Mouse (Mus musculus) E14TG2a.4 (cell line): ENCODE measurements at regions not wholly inside any gene's neighbourhood (a gene's known extent, or its start where the extent isn't known, plus 50 kb on each side); places are given as distances from the start of the nearest gene placed in this dataset.

Source experiments
- CTCF ChIP-seq: conservative IDR thresholded peaks from 2 replicates; pipeline ENCODE4 v1.5.1; 2014; ENCODE audit warnings: low read length
- NANOG ChIP-seq: IDR thresholded peaks from 2 replicates; pipeline ENCODE4 v1.6.1; 2014; ENCODE audit warnings: borderline replicate concordance, low read length, mixed read lengths
- POU5F1 ChIP-seq: IDR thresholded peaks from 2 replicates; pipeline ENCODE4 v1.6.1; 2014; ENCODE audit warnings: low read length, borderline replicate concordance

GRCm38 (mm10) chr9:89850491-89851282 lies 59.0 kb upstream of the Rasgrf1 start:
- TF ChIP-seq CTCF (no peak), NANOG (no peak), POU5F1 (no peak)
